Mouse (Mus musculus): ENCODE measurements at regions not wholly inside any gene's neighbourhood (a gene's known extent, or its start where the extent isn't known, plus 50 kb on each side); places are given as distances from the start of the nearest gene placed in this dataset.

- TF ChIP-seq CTCF (conservative IDR thresholded peaks at IDR 0.05; ENCODE audit: low read length) (no peak), NANOG (IDR thresholded peaks at IDR 0.05; ENCODE audit: borderline replicate concordance, low read length) (no peak), POU5F1 (IDR thresholded peaks at IDR 0.05; ENCODE audit: borderline replicate concordance, low read length) (no peak)
Observed at GRCm38 (mm10) chr7:68925640-68926039, 176.6 kb upstream of the Arrdc4 start.
